Mouse (Mus musculus) kidney, embryonic 14.5 days (tissue): ENCODE data around the gene Mdfic. TPM values are rescaled to one million over a fixed set of nuclear protein-coding genes. Genes with fewer than 3 reads are reported as not detected.

ENCODE experiments used
- ATAC-seq: fragments of 200-750 bp; cut with Nextera tagmentation; 2 replicates; pipeline ENCODE4 v1.8.0; 2017; ENCODE audit warnings: moderate number of reproducible peaks, mild to moderate bottlenecking, moderate TSS enrichment, moderate library complexity; ENCODE audit not compliant: low FRiP score, low TSS enrichment
- H3K27ac ChIP-seq: fragments of 300-500 bp; sonication (generic); 2 replicates; pipeline ENCODE4 v1.5.1; 2014; ENCODE audit warnings: low read depth, mild to moderate bottlenecking, low read length, moderate library complexity, mixed read lengths
- H3K27me3 ChIP-seq: fragments of 300-500 bp; sonication (generic); 2 replicates; pipeline ENCODE4 v1.6.1; 2014; ENCODE audit warnings: mild to moderate bottlenecking, low read length; ENCODE audit not compliant: control insufficient read depth, insufficient read depth
- H3K36me3 ChIP-seq: fragments of 300-500 bp; sonication (generic); 2 replicates; pipeline ENCODE4 v1.6.1; 2014; ENCODE audit warnings: low read length, mixed read lengths; ENCODE audit not compliant: control insufficient read depth, insufficient read depth
- H3K4me1 ChIP-seq: fragments of 300-500 bp; sonication (generic); 2 replicates; pipeline ENCODE4 v1.6.1; 2014; ENCODE audit warnings: low read length, mixed read lengths; ENCODE audit not compliant: control insufficient read depth, insufficient read depth
- H3K4me2 ChIP-seq: fragments of 300-500 bp; sonication (generic); replicated peaks from 2 replicates; pipeline ENCODE4 v1.6.1; 2014; ENCODE audit warnings: low read depth, mild to moderate bottlenecking, low read length
- H3K4me3 ChIP-seq: fragments of 300-500 bp; sonication (generic); 2 replicates; pipeline ENCODE4 v1.5.1; 2014; ENCODE audit warnings: mild to moderate bottlenecking, low read length
- H3K9ac ChIP-seq: fragments of 300-500 bp; sonication (generic); 2 replicates; pipeline ENCODE4 v1.6.1; 2014; ENCODE audit warnings: low read depth, mild to moderate bottlenecking, low read length, moderate library complexity
- H3K9me3 ChIP-seq: fragments of 300-500 bp; sonication (generic); 2 replicates; pipeline ENCODE4 v1.6.1; 2016; ENCODE audit warnings: low read length; ENCODE audit not compliant: control insufficient read depth
- WGBS: fragments of 180-500 bp; shearing (Covaris S2); extraction: QIAGEN DNeasy Blood & Tissue Kit; methylation state at CpG from one replicate; pipeline ENCODE4 v1.1.7; 2014; 5-methylcytosine and 5-hydroxymethylcytosine counted together
- polyA plus RNA-seq: library from polyadenylated mRNA; unstranded; fragments of >200 nt; fragmentation: Nextera tagmentation; extraction: Ambion mirVana; gene quantifications from 2 replicates; pipeline ENCODE4 v1.2.1, GENCODE M21; 2014

Mdfic gene
- polyA plus RNA-seq, 1 experiment from 2014 or later: 7.2 TPM

DNA sequence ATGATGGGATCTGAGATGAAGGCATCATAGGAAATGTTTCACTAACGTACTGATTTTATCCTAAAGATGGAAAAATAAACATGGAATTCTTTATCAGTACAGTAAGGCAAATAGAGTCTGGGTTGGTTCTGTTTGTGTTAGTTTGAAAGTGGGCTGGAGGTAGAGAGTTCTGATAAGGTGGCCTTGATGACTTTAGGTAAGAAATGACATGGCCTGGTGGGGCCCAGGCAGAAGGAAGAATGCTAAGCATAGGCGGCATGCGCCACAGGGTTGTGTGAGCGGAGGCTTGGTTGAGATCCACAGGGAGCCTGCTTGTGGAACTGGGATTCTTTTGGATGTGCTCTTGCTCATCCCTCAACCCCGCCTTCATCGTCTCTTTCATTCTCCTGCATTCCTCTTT, 40.3 kb downstream of the Mdfic start:
- Histone ChIP-seq H3K27ac (no peak overlapping the region), H3K9me3 (no peaks in the 10 kb centered on the region), H3K4me2 (no peak overlapping the region), H3K27me3 (no peaks in the 10 kb centered on the region), H3K36me3 (no peaks in the 10 kb centered on the region), H3K4me1 (0 out of 2 replicates have a peak, but pooled peaks cover 6% of the 10 kb centered on the region), H3K9ac (no peak overlapping the region), H3K4me3 (no peak overlapping the region)
- WGBS: 84% methylated on average over 6 of the region's 6 CpGs
- ATAC-seq: no peak

DNA sequence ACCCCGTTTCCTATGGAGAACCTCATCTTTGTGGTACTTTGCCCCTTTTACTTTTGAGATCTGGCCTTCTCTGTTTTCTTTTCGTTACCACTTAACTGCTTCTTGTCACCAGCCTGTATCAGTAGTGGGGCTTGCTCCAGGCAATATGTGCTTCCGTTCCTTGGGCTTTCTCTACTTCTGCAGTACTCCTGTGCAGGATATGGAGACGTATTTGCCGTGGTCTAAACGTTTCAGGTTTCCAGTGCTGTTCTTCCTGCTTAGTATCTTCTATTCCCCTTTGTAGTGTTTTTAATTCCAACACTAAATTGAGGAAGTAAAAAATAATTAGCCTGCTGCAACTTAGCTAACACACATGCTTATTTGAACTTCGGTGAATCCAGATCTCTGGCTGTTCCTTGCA, 43.6 kb downstream of the Mdfic start:
- ATAC-seq: no peak
- 67% methylated on average over 7 of the region's 7 CpGs for WGBS
- no peak overlapping the region for H3K4me2 ChIP-seq
- no peak overlapping the region for H3K9ac ChIP-seq
- no peaks in the 10 kb centered on the region for H3K36me3 ChIP-seq
- no peaks in the 10 kb centered on the region for H3K27me3 ChIP-seq
- no peaks in the 10 kb centered on the region for H3K4me1 ChIP-seq
- H3K9me3 ChIP-seq: no peaks in the 10 kb centered on the region
- H3K4me3 ChIP-seq: no peak overlapping the region
- no peak overlapping the region for H3K27ac ChIP-seq

DNA sequence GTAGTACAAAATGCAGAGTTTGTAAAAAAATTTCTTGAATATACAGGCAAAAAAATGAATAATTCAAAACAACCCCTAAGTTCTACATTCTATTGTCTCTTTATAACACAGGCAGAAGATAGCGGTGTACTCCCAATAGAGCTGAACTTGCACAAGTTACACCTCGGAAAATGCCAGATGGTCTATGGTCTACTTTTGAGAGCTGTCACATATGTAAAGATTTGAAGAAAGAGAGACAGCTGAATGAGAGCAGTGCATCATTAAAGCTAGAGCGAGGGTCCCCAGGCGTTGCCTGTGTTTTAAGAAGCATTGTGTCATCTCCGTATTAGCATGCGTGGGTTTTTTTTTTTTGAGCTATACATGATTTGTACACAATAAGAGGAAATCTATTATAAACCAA, 47.0 kb downstream of the Mdfic start:
- WGBS: 93% methylated on average over 6 of the region's 6 CpGs
- no peaks in the 10 kb centered on the region for H3K27me3 ChIP-seq

DNA sequence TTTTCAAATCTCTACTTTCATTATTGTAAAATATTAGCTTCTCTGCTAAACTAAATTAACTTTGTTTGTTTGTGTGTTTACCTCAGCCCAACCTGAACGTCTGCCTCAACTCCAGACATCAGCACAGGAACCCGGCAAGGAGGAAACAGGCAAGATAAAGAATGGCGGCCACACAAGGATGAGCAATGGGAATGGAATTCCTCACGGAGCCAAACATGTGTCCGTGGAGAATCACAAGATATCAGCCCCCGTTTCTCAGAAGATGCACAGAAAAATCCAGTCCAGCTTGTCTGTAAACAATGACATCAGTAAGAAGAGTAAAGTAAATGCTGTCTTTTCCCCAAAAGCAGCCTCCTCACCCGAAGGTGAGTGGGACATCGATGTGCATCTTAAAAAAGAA, 49.7 kb downstream of the Mdfic start:
- no peak overlapping the region for H3K4me3 ChIP-seq
- no peaks in the 10 kb centered on the region for H3K27me3 ChIP-seq
- no peaks in the 10 kb centered on the region for H3K9me3 ChIP-seq
- no peak overlapping the region for H3K4me2 ChIP-seq
- H3K9ac ChIP-seq: no peak overlapping the region
- H3K4me1 ChIP-seq: no peaks in the 10 kb centered on the region
- 80% methylated on average over 8 of the region's 8 CpGs for WGBS
- 0 out of 2 replicates have a peak, but pooled peaks cover 4% of the 10 kb centered on the region for H3K36me3 ChIP-seq
- H3K27ac ChIP-seq: no peak overlapping the region
- ATAC-seq: no peak

More for the DNA sequence above, 47.0 kb downstream of the Mdfic start:
- Histone ChIP-seq H3K27ac (no peak overlapping the region), H3K4me2 (no peak overlapping the region), H3K4me3 (no peak overlapping the region), H3K9ac (no peak overlapping the region), H3K9me3 (no peaks in the 10 kb centered on the region), H3K36me3 (0 out of 2 replicates have a peak, but pooled peaks cover 4% of the 10 kb centered on the region), H3K4me1 (no peaks in the 10 kb centered on the region)
- no peak for ATAC-seq

GRCm38 (mm10) chr6:15777070-15777469, 56.6 kb downstream of the Mdfic start:
- no peaks in the 10 kb centered on the region for H3K27me3 ChIP-seq
- H3K36me3 ChIP-seq: 0 out of 2 replicates have a peak, but pooled peaks cover 3% of the 10 kb centered on the region
- no peaks in the 10 kb centered on the region for H3K4me1 ChIP-seq
- H3K4me2 ChIP-seq: no peak overlapping the region
- no peak overlapping the region for H3K9ac ChIP-seq
- 84% methylated on average over 3 of the region's 3 CpGs for WGBS
- no peak overlapping the region for H3K4me3 ChIP-seq
- no peak for ATAC-seq
- no peak overlapping the region for H3K27ac ChIP-seq
- H3K9me3 ChIP-seq: no peaks in the 10 kb centered on the region

GRCm38 (mm10) chr6:15780127-15780526, 59.7 kb downstream of the Mdfic start:
- no peak overlapping the region for H3K27ac ChIP-seq
- no peak overlapping the region for H3K4me2 ChIP-seq
- no peaks in the 10 kb centered on the region for H3K9me3 ChIP-seq
- no peak overlapping the region for H3K9ac ChIP-seq
- H3K27me3 ChIP-seq: no peaks in the 10 kb centered on the region
- no peak overlapping the region for H3K4me3 ChIP-seq
- no peaks in the 10 kb centered on the region for H3K4me1 ChIP-seq
- ATAC-seq: no peak
- 0 out of 2 replicates have a peak, but pooled peaks cover 3% of the 10 kb centered on the region for H3K36me3 ChIP-seq

DNA sequence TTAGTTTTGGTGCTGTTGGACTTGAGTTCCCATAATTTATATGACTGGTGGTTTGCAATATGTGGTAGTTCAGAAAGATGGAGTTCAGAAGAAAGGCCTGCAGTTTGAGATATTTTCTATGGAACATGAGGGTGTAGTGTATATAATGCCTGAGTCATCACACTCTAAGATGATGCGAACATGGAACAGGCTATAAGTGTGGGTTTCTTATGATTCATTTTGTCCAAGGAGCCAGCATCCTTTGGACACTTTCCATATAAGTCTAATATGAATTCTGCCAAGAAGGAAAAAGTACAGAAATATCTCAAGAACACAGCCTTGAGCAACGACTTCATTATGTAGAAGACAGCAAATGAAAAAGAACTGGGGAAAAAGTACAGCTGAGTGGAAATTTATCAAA, 60.2 kb downstream of the Mdfic start:
- no peak for ATAC-seq
- WGBS: 96% methylated on average over 2 of the region's 2 CpGs
- no peaks in the 10 kb centered on the region for H3K4me1 ChIP-seq
- no peak overlapping the region for H3K4me2 ChIP-seq
- H3K36me3 ChIP-seq: 0 out of 2 replicates have a peak, but pooled peaks cover under 1% of the 10 kb centered on the region
- no peak overlapping the region for H3K9ac ChIP-seq
- H3K4me3 ChIP-seq: no peak overlapping the region
- H3K27me3 ChIP-seq: no peaks in the 10 kb centered on the region
- no peaks in the 10 kb centered on the region for H3K9me3 ChIP-seq
- H3K27ac ChIP-seq: no peak overlapping the region

DNA sequence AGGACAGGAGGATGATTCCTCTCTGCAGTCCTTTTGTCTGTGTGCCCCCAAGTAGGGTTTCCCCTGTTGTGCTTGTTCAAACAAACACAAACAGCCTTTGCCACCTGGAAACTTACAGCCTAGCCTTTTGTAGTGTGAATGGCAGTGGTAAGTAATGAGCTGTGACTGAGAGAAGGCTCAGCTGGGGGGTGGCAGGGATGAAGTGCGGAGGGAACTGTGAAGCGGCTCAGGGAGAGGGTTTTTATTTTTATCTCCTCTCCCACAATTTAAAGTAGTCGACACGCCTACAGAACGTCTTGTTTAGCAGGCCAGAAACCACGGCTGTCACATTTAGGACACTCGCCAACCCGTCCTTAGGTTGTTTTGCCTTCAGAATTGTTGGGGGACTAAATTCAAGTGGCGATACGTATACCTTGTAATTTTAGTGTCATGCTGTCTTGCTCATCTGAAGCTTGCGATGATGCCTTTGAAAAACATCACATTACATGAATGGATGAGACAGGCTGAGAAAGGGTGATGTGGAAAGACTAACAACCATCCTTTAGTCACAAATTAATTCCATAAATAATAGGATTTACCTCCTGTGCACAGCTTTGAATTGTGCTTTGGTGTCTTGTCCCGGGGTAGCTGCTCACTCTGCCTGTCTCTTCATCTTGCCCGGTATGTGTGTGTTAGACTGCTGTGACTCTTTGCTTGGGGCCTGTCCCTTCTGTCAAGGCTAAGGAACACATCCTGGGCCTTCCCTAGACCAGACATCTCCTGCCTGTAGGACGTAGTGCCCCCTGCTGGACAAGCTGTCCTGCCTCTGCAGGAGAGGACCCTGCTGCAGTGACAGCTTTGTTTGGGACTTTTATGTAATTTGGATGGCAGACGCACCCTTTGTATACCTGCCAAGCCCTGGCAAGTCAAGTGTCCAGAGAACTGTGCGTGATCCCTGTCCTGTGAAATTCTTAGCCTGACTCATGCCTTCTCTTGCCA, 69.4 kb downstream of the Mdfic start:
- no peaks in the 10 kb centered on the region for H3K36me3 ChIP-seq
- ATAC-seq: peak; percentile 81
- peak overlapping the region; percentile 28; the same call in 1 of the 2 replicates for H3K9ac ChIP-seq
- peak overlapping the region; percentile 17; the same call in 1 of the 2 replicates for H3K4me2 ChIP-seq
- 31% methylated on average over 16 of the region's 16 CpGs for WGBS
- H3K27me3 ChIP-seq: no peaks in the 10 kb centered on the region
- H3K9me3 ChIP-seq: no peaks in the 10 kb centered on the region
- H3K4me1 ChIP-seq: 0 out of 2 replicates have a peak, but pooled peaks cover 9% of the 10 kb centered on the region
- H3K4me3 ChIP-seq: no peak overlapping the region
- H3K27ac ChIP-seq: no peak overlapping the region
